Mouse (Mus musculus): Measurements from ENCODE around the gene Necap2.

Necap2 gene

DNA sequence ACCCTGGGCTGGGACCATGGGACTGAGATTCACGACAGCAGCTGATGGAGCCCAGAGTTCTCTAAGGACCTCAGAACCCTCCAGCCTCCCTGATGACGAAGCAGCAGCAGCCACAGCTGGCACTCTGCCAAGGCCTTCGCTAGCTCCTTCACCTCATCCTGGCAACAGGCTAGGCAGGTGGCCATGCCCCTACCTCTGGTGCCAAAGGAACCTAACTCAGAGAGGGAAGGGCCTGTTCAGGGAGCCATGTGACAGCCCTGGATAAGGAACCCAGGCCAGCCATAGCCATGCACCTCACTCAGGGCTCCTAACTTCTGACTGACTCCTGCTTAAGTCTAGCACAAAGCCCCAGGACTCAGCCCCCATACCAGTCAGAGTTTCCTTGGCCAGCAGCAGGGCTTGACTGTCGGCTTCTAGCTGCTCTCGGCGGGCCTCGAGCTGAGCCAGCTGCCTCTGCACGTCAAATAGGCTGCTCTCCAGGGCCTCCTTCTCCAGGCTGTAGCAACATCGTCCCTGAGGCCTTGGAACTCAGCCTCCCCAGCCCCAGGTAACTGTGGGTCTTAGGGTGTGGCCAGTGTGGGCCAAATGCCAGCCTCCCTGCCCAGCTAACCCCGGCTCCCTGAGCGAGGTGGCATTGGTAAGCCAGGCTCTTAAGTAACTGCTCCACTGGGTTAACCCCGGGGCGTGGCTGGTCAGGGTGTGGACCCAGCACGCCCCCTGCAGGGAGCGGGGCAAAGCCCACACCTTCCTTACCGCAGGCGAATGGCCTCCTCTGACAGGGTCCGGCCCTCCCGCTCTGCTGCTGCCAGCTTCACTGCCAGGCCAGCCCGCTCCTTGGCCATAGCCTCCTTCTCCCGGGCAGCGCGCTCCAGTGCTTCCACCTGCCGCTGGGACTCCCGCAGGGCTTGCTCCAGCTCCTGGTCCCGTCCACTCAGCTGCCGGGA, 44.3 kb downstream of the Necap2 start:
- DNase-seq (ENCODE audit: extremely low spot score, low spot score) = no peak

DNA sequence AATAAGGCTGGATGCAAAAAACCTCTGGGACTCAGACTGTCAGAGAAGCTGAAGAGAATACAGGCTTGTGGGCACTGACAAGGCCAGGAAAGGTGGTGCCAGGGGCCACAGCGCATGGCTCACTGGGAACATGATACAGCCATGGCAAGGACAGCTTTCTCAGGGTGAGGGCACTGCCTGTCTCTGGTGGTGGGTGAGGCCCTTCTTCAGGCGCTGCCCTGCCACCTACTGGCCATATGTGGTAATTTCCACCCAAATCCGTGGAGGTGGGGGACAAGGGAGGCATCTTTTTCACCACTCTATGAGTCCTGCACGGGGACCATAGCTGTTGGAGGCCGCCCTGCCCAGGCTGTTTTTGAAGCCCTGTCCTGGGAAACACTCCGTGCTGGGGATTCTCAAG, 46.4 kb downstream of the Necap2 start:
- DNase-seq (ENCODE audit: extremely low spot score, low spot score) = peak; percentile 76

DNA sequence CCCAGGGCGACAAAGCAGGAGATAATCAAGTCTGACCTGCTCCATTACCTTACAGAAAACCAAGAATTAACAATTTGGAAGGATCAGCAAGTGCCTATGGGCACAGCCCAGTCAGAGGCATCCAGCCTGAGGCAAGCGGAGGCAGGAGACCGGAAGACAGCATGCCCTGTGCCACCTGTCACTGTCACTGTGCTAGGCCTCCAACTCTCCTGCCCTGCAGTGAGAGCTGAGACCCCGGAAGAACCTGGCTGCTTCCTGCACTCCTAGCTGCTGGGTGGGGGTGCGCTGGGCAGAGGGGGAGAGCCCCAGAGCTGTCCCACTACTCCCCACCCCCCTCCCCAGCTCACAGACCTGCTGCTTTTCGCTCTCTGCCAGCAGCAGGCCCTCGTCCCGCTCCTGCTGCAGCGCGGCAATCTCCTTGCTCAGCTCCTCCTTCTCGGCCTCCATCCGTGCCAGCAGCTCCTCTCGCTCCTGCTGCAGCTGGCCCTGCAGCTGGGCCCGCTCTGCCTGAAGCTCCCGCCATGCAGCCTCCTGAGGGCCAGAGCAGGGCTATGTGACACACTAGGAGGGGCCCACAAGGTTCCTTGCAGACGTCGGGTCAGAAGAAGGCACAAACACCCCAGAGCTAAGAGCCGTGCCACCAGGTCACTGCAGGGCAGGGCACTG, 47.5 kb downstream of the Necap2 start:
- no peak for DNase-seq (ENCODE audit: extremely low spot score, low spot score)

DNA sequence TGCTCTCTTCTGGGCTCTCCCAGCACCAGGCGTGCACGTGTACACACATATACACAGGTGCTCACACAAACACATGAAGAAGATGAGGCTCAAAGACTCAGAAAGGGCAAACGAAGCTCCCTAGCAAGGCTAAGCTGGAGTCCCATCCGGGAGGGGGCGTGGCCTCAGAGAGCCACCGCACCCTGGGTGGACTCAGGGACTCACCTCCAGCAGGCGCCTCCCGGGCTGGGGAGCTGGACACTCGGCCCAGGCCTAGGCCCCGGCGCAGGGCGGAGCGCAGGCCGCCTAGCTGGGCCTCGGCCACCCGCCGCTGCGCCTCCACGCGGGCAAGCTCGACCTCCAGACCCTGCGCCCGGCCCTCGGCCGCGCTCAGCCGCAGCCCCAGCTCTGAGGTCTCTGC, 53.2 kb downstream of the Necap2 start:
- no peak for DNase-seq (ENCODE audit: extremely low spot score, low spot score)

DNA sequence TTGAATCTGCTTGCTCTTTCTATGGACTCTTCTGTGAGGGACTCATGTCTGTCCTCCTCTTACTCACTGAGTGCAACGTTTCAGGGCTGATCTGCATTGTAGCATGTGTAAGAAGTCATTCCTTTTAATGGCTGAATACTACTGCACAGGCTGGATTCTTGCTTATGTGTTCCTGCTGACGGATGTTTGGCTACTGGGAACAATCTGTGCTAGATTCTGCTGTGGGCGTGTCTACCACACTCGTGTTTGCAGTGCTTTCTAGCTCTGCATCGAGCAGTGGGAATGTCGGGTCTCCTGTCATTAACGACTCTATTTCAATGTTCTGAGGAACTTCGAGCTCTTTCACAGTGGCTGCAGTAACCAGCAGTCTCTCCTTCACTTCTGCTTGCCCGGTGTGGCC, 54.1 kb downstream of the Necap2 start:
- no peak for DNase-seq (ENCODE audit: extremely low spot score, low spot score)

DNA sequence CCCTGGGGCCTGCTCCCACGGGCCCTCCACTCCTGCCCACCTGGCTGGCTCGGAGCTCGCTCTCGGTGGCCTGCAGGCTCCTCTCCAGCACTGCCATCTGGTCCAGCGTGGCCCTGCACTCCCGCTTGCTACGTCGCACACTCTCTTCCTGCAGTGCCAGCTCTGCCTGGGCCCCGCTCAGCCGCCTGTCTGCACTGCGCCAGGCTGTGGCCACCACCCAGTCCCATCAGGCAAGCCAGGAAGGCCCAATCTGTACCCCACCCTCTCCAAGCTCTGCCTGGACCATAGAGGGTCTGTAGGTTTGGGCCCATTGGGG, 56.6 kb downstream of the Necap2 start:
- DNase-seq (ENCODE audit: extremely low spot score, low spot score) = no peak

DNA sequence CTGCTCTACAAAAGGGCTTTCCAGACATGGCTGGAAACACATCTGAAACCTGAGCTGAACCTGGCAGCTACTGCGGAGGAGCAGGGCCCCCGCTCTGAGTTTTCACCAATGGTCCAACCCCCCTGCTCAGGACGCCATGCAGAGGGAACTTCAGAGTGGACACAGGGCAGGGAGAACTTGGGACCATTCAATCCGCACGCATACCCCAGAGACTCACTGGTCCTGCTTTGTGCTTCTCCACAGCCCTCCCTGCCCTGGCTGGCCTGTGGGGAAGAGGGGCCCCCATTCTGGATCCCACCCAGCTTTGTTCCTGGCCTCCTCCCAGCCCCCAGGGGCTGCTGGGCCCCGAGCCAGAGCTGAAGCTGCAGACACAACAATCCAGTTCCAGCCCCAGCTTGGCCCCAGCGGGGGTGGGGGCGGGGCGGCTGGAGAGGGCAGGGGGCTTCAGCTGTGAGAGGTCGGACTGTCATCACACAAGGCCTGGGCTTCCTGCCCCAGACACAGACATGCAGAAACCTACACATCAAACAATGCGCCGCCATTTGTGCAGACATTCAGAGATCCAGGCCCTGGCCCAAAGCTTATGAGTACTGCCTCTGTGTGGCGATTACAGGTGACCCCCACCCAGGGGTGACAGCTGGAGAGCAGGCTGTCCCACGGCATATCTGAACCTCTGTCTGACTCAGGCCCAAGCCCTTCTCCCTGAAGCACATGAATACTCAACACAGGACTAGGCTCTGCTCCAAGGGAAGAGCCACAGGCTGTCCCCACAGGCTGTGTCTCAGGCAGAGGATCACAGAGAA, 57.1 kb downstream of the Necap2 start:
- DNase-seq (ENCODE audit: extremely low spot score, low spot score) = peak; percentile 66

DNA sequence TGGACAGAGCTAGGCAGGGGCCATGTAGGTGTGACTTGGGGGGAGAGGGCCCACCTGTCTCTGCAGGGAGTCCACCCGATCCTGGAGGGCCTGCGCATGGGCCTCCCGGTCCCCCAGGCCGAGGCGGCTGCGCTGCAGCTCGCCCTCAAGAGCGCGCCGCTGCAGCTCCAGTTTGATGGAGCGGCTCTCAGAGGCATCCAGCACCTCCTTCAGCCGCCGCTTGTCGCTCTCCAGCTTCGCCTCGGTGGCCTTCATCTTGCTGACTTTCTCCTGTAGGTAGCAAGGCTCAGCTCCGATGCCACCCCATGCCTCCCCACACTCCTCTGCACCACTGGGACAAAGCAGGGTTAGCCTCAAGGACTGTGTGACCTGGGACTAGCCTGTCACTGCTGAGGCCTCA, 57.9 kb downstream of the Necap2 start:
- DNase-seq (ENCODE audit: extremely low spot score, low spot score) = no peak

DNA sequence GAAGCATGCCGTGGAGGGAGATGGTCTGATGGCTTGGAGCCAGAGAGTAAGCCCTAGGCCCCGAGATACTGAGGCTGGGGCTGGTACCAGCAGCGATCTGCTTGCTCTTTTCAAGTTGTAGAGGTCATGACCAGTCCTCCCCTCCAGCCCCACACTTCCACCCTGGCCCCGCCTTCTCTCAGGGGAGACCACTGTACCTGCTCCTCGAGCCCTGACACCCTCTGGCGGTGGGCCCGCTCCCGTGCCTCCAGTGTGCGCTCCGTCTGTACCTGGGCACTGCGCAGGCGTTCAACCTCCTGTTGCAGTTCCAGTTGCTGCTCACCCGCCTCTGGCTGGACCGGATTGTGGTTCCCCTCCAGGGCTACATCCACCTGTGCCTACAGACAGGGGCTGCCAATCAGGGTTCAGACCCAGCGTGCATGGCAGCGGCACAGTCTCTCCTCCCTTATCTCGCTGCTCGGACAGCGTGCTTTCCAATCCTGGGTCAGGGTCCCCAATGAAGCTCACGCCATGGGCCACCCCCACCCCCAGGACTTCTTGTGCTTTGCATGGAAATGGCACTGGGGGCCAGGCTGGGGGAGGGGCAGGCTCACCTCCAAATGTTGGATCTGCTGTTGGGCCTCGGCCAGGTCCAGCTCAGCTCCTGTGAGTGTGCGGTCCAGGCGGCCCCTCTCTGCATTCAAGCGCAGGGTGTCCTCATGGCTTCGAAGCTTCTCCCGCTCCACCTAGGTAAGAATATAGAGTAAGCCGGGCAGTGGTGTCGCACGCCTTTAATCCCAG, 60.3 kb downstream of the Necap2 start:
- DNase-seq (ENCODE audit: extremely low spot score, low spot score) = no peak
